Mouse (Mus musculus): ENCODE results near the gene Rab31. TPM values are rescaled to one million over a fixed set of nuclear protein-coding genes. Genes with fewer than 3 reads are reported as not detected.

Rab31 gene
- polyA plus RNA-seq, 1 experiment from 2014 or later, result 58.6 TPM

- Histone ChIP-seq H3K36me3 (replicated peaks) (peaks cover 15% of the 10 kb centered on the region), H3K27me3 (ENCODE audit: poor library complexity, severe bottlenecking) (no peaks in the 10 kb centered on the region), H3K4me3 (no peak overlapping the region), H3K9me3 (no peaks in the 10 kb centered on the region), H3K4me1 (no peaks in the 10 kb centered on the region), H3K27ac (no peak overlapping the region)
- no peak for DNase-seq (ENCODE audit: extremely low spot score, low spot score)
- 89% methylated on average over 3 of the region's 3 CpGs for WGBS
These were observed 109.9 kb downstream of the Rab31 start for GRCm38 (mm10) chr17:65662662-65663061.

- H3K4me3 ChIP-seq, result no peak overlapping the region
- no peak overlapping the region for H3K27ac ChIP-seq
- no peaks in the 10 kb centered on the region for H3K9me3 ChIP-seq
- H3K27me3 ChIP-seq (ENCODE audit: poor library complexity, severe bottlenecking), result no peaks in the 10 kb centered on the region
- H3K4me1 ChIP-seq, result no peaks in the 10 kb centered on the region
- WGBS, result 95% methylated on average over 2 of the region's 2 CpGs
- 0 out of 2 replicates have a peak, but pooled peaks cover 4% of the 10 kb centered on the region for H3K36me3 ChIP-seq (replicated peaks)
- no peak for DNase-seq (ENCODE audit: extremely low spot score, low spot score)
These were observed 114.1 kb downstream of the Rab31 start for GRCm38 (mm10) chr17:65658416-65658815.

- 94% methylated on average over 9 of the region's 9 CpGs for WGBS
- no peak for DNase-seq (ENCODE audit: extremely low spot score, low spot score)
- Histone ChIP-seq H3K9me3 (no peaks in the 10 kb centered on the region), H3K36me3 (replicated peaks) (0 out of 2 replicates have a peak, but pooled peaks cover 7% of the 10 kb centered on the region), H3K27ac (no peak overlapping the region), H3K4me3 (no peak overlapping the region), H3K27me3 (ENCODE audit: poor library complexity, severe bottlenecking) (no peaks in the 10 kb centered on the region), H3K4me1 (no peaks in the 10 kb centered on the region)
These were observed 114.6 kb downstream of the Rab31 start for GRCm38 (mm10) chr17:65657958-65658357.

- Histone ChIP-seq H3K27ac (no peak overlapping the region), H3K9me3 (no peaks in the 10 kb centered on the region), H3K4me1 (no peaks in the 10 kb centered on the region), H3K4me3 (no peak overlapping the region), H3K27me3 (ENCODE audit: poor library complexity, severe bottlenecking) (no peaks in the 10 kb centered on the region), H3K36me3 (replicated peaks) (peaks cover 15% of the 10 kb centered on the region)
- DNase-seq (ENCODE audit: extremely low spot score, low spot score), result no peak
- WGBS, result 90% methylated on average over 6 of the region's 6 CpGs
These were observed 115.8 kb downstream of the Rab31 start for GRCm38 (mm10) chr17:65656731-65657130.

- Histone ChIP-seq H3K4me1 (no peaks in the 10 kb centered on the region), H3K4me3 (no peak overlapping the region), H3K27me3 (ENCODE audit: poor library complexity, severe bottlenecking) (no peaks in the 10 kb centered on the region), H3K9me3 (no peaks in the 10 kb centered on the region), H3K36me3 (replicated peaks) (peaks cover 20% of the 10 kb centered on the region), H3K27ac (no peak overlapping the region)
- WGBS, result 93% methylated on average over 8 of the region's 8 CpGs
- no peak for DNase-seq (ENCODE audit: extremely low spot score, low spot score)
These were observed 116.5 kb downstream of the Rab31 start for GRCm38 (mm10) chr17:65656076-65656475.

- Histone ChIP-seq H3K9me3 (no peaks in the 10 kb centered on the region), H3K4me1 (no peaks in the 10 kb centered on the region), H3K27me3 (ENCODE audit: poor library complexity, severe bottlenecking) (no peaks in the 10 kb centered on the region), H3K36me3 (replicated peaks) (peaks cover 20% of the 10 kb centered on the region), H3K27ac (no peak overlapping the region), H3K4me3 (no peak overlapping the region)
- DNase-seq (ENCODE audit: extremely low spot score, low spot score), result no peak
- WGBS, result 87% methylated on average over 4 of the region's 4 CpGs
These were observed 116.9 kb downstream of the Rab31 start for GRCm38 (mm10) chr17:65655608-65656007.

- no peak overlapping the region for H3K4me3 ChIP-seq
- DNase-seq (ENCODE audit: extremely low spot score, low spot score), result no peak
- no peaks in the 10 kb centered on the region for H3K27me3 ChIP-seq (ENCODE audit: poor library complexity, severe bottlenecking)
- H3K27ac ChIP-seq, result no peak overlapping the region
- no peaks in the 10 kb centered on the region for H3K9me3 ChIP-seq
- peaks cover 16% of the 10 kb centered on the region; the same call in 1 of the 2 replicates for H3K4me1 ChIP-seq
- WGBS, result 90% methylated on average over 6 of the region's 6 CpGs
- peaks cover 20% of the 10 kb centered on the region for H3K36me3 ChIP-seq (replicated peaks)
These were observed 122.0 kb downstream of the Rab31 start for GRCm38 (mm10) chr17:65650598-65650997.

GRCm38 (mm10) chr17:65649175-65649493 is 123.4 kb downstream of the Rab31 start:
- Histone ChIP-seq H3K27ac (no peak overlapping the region), H3K4me1 (peaks cover 16% of the 10 kb centered on the region; the same call in 1 of the 2 replicates), H3K27me3 (ENCODE audit: poor library complexity, severe bottlenecking) (no peaks in the 10 kb centered on the region), H3K4me3 (no peak overlapping the region), H3K9me3 (no peaks in the 10 kb centered on the region), H3K36me3 (replicated peaks) (peaks cover 20% of the 10 kb centered on the region)
- WGBS, result 83% methylated on average over 2 of the region's 2 CpGs
- no peak for DNase-seq (ENCODE audit: extremely low spot score, low spot score)

- no peak for DNase-seq (ENCODE audit: extremely low spot score, low spot score)
- WGBS, result 85% methylated on average over 9 of the region's 9 CpGs
- H3K4me3 ChIP-seq, result no peak overlapping the region
- no peaks in the 10 kb centered on the region for H3K9me3 ChIP-seq
- no peaks in the 10 kb centered on the region for H3K27me3 ChIP-seq (ENCODE audit: poor library complexity, severe bottlenecking)
- H3K36me3 ChIP-seq (replicated peaks), result peaks cover 20% of the 10 kb centered on the region
- H3K4me1 ChIP-seq, result peaks cover 17% of the 10 kb centered on the region
- H3K27ac ChIP-seq, result no peak overlapping the region
These were observed 124.0 kb downstream of the Rab31 start for GRCm38 (mm10) chr17:65648371-65649174.

- H3K27ac ChIP-seq, result no peak overlapping the region
- H3K9me3 ChIP-seq, result no peaks in the 10 kb centered on the region
- peaks cover 15% of the 10 kb centered on the region for H3K36me3 ChIP-seq (replicated peaks)
- H3K4me1 ChIP-seq, result peaks cover 24% of the 10 kb centered on the region
- no peak overlapping the region for H3K4me3 ChIP-seq
- H3K27me3 ChIP-seq (ENCODE audit: poor library complexity, severe bottlenecking), result no peaks in the 10 kb centered on the region
- no peak for DNase-seq (ENCODE audit: extremely low spot score, low spot score)
- WGBS, result 69% methylated on average over 5 of the region's 5 CpGs
These were observed 124.6 kb downstream of the Rab31 start for GRCm38 (mm10) chr17:65647961-65648360.

GRCm38 (mm10) chr17:65647226-65647625 is 125.3 kb downstream of the Rab31 start:
- no peak overlapping the region for H3K27ac ChIP-seq
- H3K4me1 ChIP-seq, result peaks cover 31% of the 10 kb centered on the region
- no peak for DNase-seq (ENCODE audit: extremely low spot score, low spot score)
- no peaks in the 10 kb centered on the region for H3K9me3 ChIP-seq
- no peak overlapping the region for H3K4me3 ChIP-seq
- no peaks in the 10 kb centered on the region for H3K27me3 ChIP-seq (ENCODE audit: poor library complexity, severe bottlenecking)
- 82% methylated on average over 6 of the region's 6 CpGs for WGBS
- H3K36me3 ChIP-seq (replicated peaks), result peaks cover 10% of the 10 kb centered on the region

- peak overlapping the region; percentile 58; the same call in 1 of the 2 replicates for H3K27ac ChIP-seq
- no peak overlapping the region for H3K4me3 ChIP-seq
- DNase-seq (ENCODE audit: extremely low spot score, low spot score), result no peak
- H3K4me1 ChIP-seq, result peaks cover 31% of the 10 kb centered on the region
- 83% methylated on average over 5 of the region's 5 CpGs for WGBS
- no peaks in the 10 kb centered on the region for H3K27me3 ChIP-seq (ENCODE audit: poor library complexity, severe bottlenecking)
- H3K9me3 ChIP-seq, result no peaks in the 10 kb centered on the region
- no peaks in the 10 kb centered on the region for H3K36me3 ChIP-seq (replicated peaks)
These were observed 129.0 kb downstream of the Rab31 start for GRCm38 (mm10) chr17:65643579-65643978.

- Histone ChIP-seq H3K36me3 (replicated peaks) (no peaks in the 10 kb centered on the region), H3K9me3 (no peaks in the 10 kb centered on the region), H3K4me1 (peaks cover 27% of the 10 kb centered on the region), H3K4me3 (no peak overlapping the region), H3K27ac (peak overlapping the region; percentile 58; the same call in 1 of the 2 replicates), H3K27me3 (ENCODE audit: poor library complexity, severe bottlenecking) (no peaks in the 10 kb centered on the region)
- no peak for DNase-seq (ENCODE audit: extremely low spot score, low spot score)
- 37% methylated on average over 10 of the region's 10 CpGs for WGBS
These were observed 129.5 kb downstream of the Rab31 start for GRCm38 (mm10) chr17:65643051-65643521.

Measured in forebrain, embryonic 10.5 days (tissue).